Mouse (Mus musculus): ENCODE measurements at regions not wholly inside any gene's neighbourhood (a gene's known extent, or its start where the extent isn't known, plus 50 kb on each side); places are given as distances from the start of the nearest gene placed in this dataset.

DNA sequence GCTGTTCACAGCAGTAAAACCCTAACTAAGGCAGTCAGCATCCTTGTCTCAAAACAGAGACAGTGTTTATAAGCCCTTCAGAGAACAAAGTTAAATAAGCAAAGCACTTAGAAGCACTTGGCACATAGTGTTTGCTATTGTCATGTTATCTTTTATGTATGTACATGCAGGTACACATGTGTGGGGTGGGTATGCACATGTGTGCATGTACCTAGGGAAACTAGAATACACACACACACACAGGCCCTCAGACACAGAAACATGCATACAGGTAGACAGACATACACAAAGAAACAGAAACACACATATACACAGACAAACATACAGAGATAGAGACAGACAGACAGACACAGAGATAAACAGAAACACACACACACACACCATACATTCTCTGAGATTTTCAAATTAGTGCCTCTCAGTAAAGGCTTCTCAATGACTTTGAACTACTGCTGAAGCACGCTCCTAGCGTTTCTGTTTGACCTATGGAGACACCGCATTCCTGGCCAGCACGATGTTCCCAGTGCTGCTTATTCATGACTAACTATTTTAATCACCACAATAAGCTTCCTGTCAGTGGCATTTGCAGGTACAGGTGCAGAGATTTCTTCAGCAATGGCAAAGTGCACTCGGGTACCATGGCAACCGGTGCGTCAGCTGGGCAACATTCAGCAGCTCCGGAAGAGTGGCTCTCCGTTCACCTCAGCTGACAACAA is 148.1 kb downstream of the Rap2a start:
- Histone ChIP-seq H3K36me3 (ENCODE audit: insufficient read depth) (no peaks in the 10 kb centered on the region), H3K4me3 (ENCODE audit: low read depth, low read length) (no peak overlapping the region), H3K9ac (no peak overlapping the region), H3K27ac (ENCODE audit: low read depth) (no peak overlapping the region), H3K4me1 (ENCODE audit: insufficient read depth) (no peaks in the 10 kb centered on the region), H3K9me3 (ENCODE audit: low read depth, low read length) (no peaks in the 10 kb centered on the region), H3K4me2 (no peak overlapping the region), H3K27me3 (ENCODE audit: insufficient read depth, low read length) (no peaks in the 10 kb centered on the region)
- WGBS: 53% methylated on average over 9 of the region's 9 CpGs
- DNase-seq (peak; percentile 69), ATAC-seq (ENCODE audit: insufficient read depth) (peak; percentile 74)
- no peak for TF ChIP-seq CTCF (IDR thresholded peaks at IDR 0.05; ENCODE audit: low read depth)

DNA sequence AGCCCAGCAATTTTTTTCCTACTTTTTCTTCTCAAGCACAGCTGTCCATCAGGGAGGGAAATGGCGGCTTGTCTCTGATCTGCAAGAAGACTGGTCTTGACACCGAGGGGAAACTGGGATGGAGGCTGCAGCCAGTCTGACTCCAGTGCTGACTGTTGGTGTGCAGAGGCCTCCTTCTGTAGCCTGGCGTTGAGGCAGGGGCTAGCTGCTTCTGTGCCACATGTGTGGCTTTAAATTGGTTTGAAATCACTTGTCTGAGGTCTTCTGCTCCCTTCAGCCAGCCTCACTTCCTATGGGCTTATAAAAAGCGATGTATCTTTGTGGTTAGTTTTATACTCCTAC is 148.7 kb downstream of the Rap2a start:
- H3K4me2 ChIP-seq: no peak overlapping the region
- no peak overlapping the region for H3K4me3 ChIP-seq (ENCODE audit: low read depth, low read length)
- H3K27me3 ChIP-seq (ENCODE audit: insufficient read depth, low read length): no peaks in the 10 kb centered on the region
- H3K36me3 ChIP-seq (ENCODE audit: insufficient read depth): no peaks in the 10 kb centered on the region
- 61% methylated on average over 4 of the region's 4 CpGs for WGBS
- no peak for ATAC-seq (ENCODE audit: insufficient read depth)
- H3K27ac ChIP-seq (ENCODE audit: low read depth): no peak overlapping the region
- H3K4me1 ChIP-seq (ENCODE audit: insufficient read depth): no peaks in the 10 kb centered on the region
- TF ChIP-seq CTCF (IDR thresholded peaks at IDR 0.05; ENCODE audit: low read depth): no peak
- no peaks in the 10 kb centered on the region for H3K9me3 ChIP-seq (ENCODE audit: low read depth, low read length)
- no peak for DNase-seq
- no peak overlapping the region for H3K9ac ChIP-seq

DNA sequence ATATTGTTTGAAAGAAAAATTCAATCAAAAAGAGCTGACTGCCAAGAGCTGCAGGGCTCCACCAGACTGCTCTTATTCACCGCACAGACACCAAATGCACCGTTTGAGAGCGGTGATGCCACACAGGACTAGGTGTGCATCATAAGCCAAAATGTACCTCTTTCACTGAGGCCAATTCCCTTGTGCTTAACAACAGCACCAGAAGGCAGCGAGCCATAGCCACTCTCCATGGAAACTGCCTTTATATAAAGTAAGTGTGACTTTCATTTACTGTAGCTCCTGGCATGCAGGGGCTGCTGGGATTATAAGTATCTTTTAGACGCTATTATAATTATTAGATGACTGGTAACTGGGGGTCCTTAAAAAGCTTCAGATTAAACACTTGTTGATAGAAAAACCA is 154.5 kb downstream of the Rap2a start:
- Histone ChIP-seq H3K27ac (ENCODE audit: low read depth) (no peak overlapping the region), H3K9ac (no peak overlapping the region), H3K36me3 (ENCODE audit: insufficient read depth) (no peaks in the 10 kb centered on the region), H3K4me1 (ENCODE audit: insufficient read depth) (no peaks in the 10 kb centered on the region), H3K4me2 (no peak overlapping the region), H3K9me3 (ENCODE audit: low read depth, low read length) (no peaks in the 10 kb centered on the region), H3K4me3 (ENCODE audit: low read depth, low read length) (no peak overlapping the region), H3K27me3 (ENCODE audit: insufficient read depth, low read length) (no peaks in the 10 kb centered on the region)
- DNase-seq (no peak), ATAC-seq (ENCODE audit: insufficient read depth) (no peak)
- 87% methylated on average over 5 of the region's 5 CpGs for WGBS
- no peak for TF ChIP-seq CTCF (IDR thresholded peaks at IDR 0.05; ENCODE audit: low read depth)

DNA sequence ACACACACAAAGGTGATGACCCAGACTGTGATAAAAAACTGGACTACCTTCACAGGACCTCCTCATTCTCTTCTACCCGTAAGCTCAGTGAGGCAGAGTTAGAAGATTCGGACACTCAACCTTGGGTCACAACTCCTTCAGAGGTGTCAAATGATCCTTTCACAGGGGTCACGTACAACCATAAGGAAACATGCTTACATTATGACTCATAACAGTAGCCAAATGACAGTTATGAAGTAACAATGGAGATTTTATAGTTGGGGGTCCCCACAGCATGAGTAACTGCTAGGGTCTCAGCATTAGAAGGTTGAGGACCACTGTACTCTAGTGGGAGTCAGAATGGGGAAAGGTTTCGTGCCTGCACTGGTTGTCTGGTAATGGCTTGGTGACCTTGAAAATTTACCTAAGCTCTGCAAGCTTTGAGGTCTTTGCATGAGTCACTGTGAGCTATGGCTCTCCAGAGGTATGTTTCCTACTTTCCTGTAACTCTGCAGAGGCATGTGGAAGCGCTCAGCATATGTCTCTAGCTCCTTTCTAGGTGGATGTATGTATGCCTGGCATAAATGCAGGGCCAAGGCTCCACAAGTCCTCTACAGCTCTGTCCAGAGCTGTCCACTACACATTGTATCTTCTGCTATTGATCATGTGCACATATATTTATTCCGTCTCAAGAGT is 158.6 kb downstream of the Rap2a start:
- 81% methylated on average over 6 of the region's 6 CpGs for WGBS
- no peaks in the 10 kb centered on the region for H3K36me3 ChIP-seq (ENCODE audit: insufficient read depth)
- H3K9ac ChIP-seq: no peak overlapping the region
- no peak overlapping the region for H3K4me3 ChIP-seq (ENCODE audit: low read depth, low read length)
- TF ChIP-seq CTCF (IDR thresholded peaks at IDR 0.05; ENCODE audit: low read depth): no peak
- H3K27ac ChIP-seq (ENCODE audit: low read depth): no peak overlapping the region
- no peak overlapping the region for H3K4me2 ChIP-seq
- no peaks in the 10 kb centered on the region for H3K9me3 ChIP-seq (ENCODE audit: low read depth, low read length)
- 0 out of 2 replicates have a peak, but pooled peaks cover 3% of the 10 kb centered on the region for H3K4me1 ChIP-seq (ENCODE audit: insufficient read depth)
- ATAC-seq (ENCODE audit: insufficient read depth) (no peak), DNase-seq (no peak)
- no peaks in the 10 kb centered on the region for H3K27me3 ChIP-seq (ENCODE audit: insufficient read depth, low read length)

DNA sequence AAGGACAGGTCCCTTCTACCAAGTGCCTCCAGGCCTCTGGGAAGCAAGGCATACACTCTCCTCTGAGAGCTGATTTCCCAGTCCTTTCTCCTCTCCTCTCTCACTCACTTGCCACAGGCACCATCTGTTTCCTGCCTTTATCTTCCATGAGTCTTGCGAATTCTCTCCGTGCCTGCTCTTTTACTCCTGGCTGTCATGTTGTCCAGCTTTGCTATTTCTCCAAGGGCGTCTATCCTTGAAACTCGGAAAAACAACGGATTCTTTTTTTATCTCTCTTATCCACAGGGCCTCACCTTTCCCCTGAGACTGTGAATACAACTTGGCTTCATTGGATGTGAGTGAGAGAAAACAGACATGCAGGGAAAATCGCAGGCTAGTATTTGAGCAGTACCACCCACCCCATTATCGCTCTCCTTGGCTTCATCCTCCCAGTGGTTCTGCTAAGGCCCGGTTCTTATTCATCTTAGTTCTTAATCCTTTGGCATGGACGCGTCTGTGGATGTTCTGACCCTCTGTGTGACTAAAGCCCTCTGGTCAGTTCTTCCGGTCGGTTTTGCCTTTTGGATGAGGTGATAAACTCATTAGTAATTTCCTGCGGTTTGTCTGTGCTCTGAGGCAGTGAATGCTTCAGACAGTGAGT is 159.4 kb downstream of the Rap2a start:
- H3K4me3 ChIP-seq (ENCODE audit: low read depth, low read length): no peak overlapping the region
- H3K4me2 ChIP-seq: no peak overlapping the region
- 36% methylated on average over 13 of the region's 13 CpGs for WGBS
- DNase-seq: peak; percentile 39
- no peak overlapping the region for H3K9ac ChIP-seq
- H3K36me3 ChIP-seq (ENCODE audit: insufficient read depth): no peaks in the 10 kb centered on the region
- no peaks in the 10 kb centered on the region for H3K9me3 ChIP-seq (ENCODE audit: low read depth, low read length)
- peak; percentile 49; the same call in 1 of the 2 replicates for ATAC-seq (ENCODE audit: insufficient read depth)
- TF ChIP-seq CTCF (IDR thresholded peaks at IDR 0.05; ENCODE audit: low read depth): no peak
- H3K27me3 ChIP-seq (ENCODE audit: insufficient read depth, low read length): no peaks in the 10 kb centered on the region
- H3K27ac ChIP-seq (ENCODE audit: low read depth): no peak overlapping the region
- H3K4me1 ChIP-seq (ENCODE audit: insufficient read depth): 0 out of 2 replicates have a peak, but pooled peaks cover 3% of the 10 kb centered on the region

DNA sequence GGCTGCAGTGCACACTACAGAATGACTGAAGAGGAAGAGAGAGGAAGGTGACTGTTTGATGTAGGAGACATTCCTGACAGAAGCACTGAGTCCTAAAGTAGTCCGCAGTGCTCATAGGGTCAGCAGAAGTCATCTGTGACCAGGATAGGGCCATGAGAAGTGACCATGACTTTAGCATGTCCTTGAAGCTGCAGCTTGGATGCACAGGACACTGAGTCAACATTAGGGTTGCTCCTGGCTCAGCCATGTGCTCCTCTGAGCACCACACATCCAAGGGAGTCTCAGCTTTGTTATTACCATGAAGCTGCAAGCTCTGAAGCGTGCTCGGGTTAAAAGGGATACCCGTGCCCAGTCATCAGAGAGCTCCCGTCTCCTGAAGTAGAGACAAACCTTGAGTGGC is 164.3 kb downstream of the Rap2a start:
- H3K36me3 ChIP-seq (ENCODE audit: insufficient read depth): no peaks in the 10 kb centered on the region
- H3K9me3 ChIP-seq (ENCODE audit: low read depth, low read length): no peaks in the 10 kb centered on the region
- DNase-seq (no peak), ATAC-seq (ENCODE audit: insufficient read depth) (no peak)
- no peak overlapping the region for H3K4me2 ChIP-seq
- WGBS: 84% methylated on average over 5 of the region's 5 CpGs
- H3K27me3 ChIP-seq (ENCODE audit: insufficient read depth, low read length): no peaks in the 10 kb centered on the region
- H3K9ac ChIP-seq: no peak overlapping the region
- no peak for TF ChIP-seq CTCF (IDR thresholded peaks at IDR 0.05; ENCODE audit: low read depth)
- H3K4me3 ChIP-seq (ENCODE audit: low read depth, low read length): no peak overlapping the region
- 0 out of 2 replicates have a peak, but pooled peaks cover 3% of the 10 kb centered on the region for H3K4me1 ChIP-seq (ENCODE audit: insufficient read depth)
- no peak overlapping the region for H3K27ac ChIP-seq (ENCODE audit: low read depth)

DNA sequence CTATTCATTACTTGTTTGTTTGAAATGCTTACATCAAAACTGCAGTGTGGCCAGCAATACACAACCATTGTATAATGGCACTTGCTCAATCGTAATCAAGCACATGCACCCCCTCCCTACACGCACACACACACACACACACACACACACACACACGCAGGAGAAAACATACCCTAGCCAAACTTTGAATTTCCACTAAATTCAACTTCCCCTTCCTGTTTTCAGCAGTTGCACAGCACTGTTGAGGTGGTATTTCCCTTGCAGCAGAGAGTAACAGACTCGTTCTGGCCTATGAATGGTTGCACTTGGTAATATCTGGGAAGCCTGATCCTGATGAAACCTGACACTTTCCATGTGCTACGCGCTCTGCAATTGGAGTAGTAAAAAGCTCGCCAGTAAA is 173.8 kb downstream of the Rap2a start:
- 80% methylated on average over 7 of the region's 7 CpGs for WGBS
- DNase-seq: no peak

More for the DNA sequence above, 173.8 kb downstream of the Rap2a start:
- Histone ChIP-seq H3K9me3 (ENCODE audit: low read depth, low read length) (no peaks in the 10 kb centered on the region), H3K27ac (ENCODE audit: low read depth) (no peak overlapping the region), H3K4me2 (no peak overlapping the region), H3K27me3 (ENCODE audit: insufficient read depth, low read length) (no peaks in the 10 kb centered on the region), H3K4me3 (ENCODE audit: low read depth, low read length) (no peak overlapping the region), H3K36me3 (ENCODE audit: insufficient read depth) (no peaks in the 10 kb centered on the region), H3K9ac (no peak overlapping the region), H3K4me1 (ENCODE audit: insufficient read depth) (no peaks in the 10 kb centered on the region)
- ATAC-seq (ENCODE audit: insufficient read depth): no peak
- no peak for TF ChIP-seq CTCF (IDR thresholded peaks at IDR 0.05; ENCODE audit: low read depth)
